Mouse (Mus musculus) heart, embryonic 16.5 days (tissue): ENCODE measurements at regions not wholly inside any gene's neighbourhood (a gene's known extent, or its start where the extent isn't known, plus 50 kb on each side); places are given as distances from the start of the nearest gene placed in this dataset.

Source experiments
- ATAC-seq: fragments of 200-750 bp; cut with Nextera tagmentation; replicated peaks from 2 replicates; pipeline ENCODE4 v1.8.0; 2017; ENCODE audit warnings: moderate number of reproducible peaks; ENCODE audit not compliant: insufficient read depth, low FRiP score; ENCODE audit errors: extremely low read depth
- H3K27ac ChIP-seq: fragments of 300-500 bp; sonication (generic); 2 replicates; pipeline ENCODE4 v1.5.1; 2014; ENCODE audit warnings: mild to moderate bottlenecking, low read length, control low read depth, moderate library complexity
- H3K27me3 ChIP-seq: fragments of 300-500 bp; sonication (generic); 2 replicates; pipeline ENCODE4 v1.6.1; 2014; ENCODE audit warnings: low read length, mixed read lengths; ENCODE audit not compliant: control insufficient read depth, insufficient read depth
- H3K36me3 ChIP-seq: fragments of 300-500 bp; sonication (generic); 2 replicates; pipeline ENCODE4 v1.6.1; 2014; ENCODE audit not compliant: control insufficient read depth, insufficient read depth
- H3K4me1 ChIP-seq: fragments of 300-500 bp; sonication (generic); 2 replicates; pipeline ENCODE4 v1.6.1; 2014; ENCODE audit warnings: low read length, mixed read lengths; ENCODE audit not compliant: control insufficient read depth, insufficient read depth
- H3K4me2 ChIP-seq: fragments of 300-500 bp; sonication (generic); 2 replicates; pipeline ENCODE4 v1.6.1; 2014; ENCODE audit warnings: low read depth, mild to moderate bottlenecking, control low read depth, low read length
- H3K4me3 ChIP-seq: fragments of 300-500 bp; sonication (generic); 2 replicates; pipeline ENCODE4 v1.5.1; 2014; ENCODE audit warnings: mild to moderate bottlenecking, control low read depth, low read length
- H3K9ac ChIP-seq: fragments of 300-500 bp; sonication (generic); 2 replicates; pipeline ENCODE4 v1.6.1; 2014; ENCODE audit warnings: low read length, control low read depth
- H3K9me3 ChIP-seq: fragments of 300-500 bp; sonication (generic); replicated peaks from 2 replicates; pipeline ENCODE4 v1.6.1; 2016; ENCODE audit warnings: low read length; ENCODE audit not compliant: control insufficient read depth
- WGBS: fragments of 180-500 bp; shearing (Covaris S2); extraction: QIAGEN DNeasy Blood & Tissue Kit; methylation state at CpG from one replicate; pipeline ENCODE4 v1.1.7; 2014; 5-methylcytosine and 5-hydroxymethylcytosine counted together

DNA sequence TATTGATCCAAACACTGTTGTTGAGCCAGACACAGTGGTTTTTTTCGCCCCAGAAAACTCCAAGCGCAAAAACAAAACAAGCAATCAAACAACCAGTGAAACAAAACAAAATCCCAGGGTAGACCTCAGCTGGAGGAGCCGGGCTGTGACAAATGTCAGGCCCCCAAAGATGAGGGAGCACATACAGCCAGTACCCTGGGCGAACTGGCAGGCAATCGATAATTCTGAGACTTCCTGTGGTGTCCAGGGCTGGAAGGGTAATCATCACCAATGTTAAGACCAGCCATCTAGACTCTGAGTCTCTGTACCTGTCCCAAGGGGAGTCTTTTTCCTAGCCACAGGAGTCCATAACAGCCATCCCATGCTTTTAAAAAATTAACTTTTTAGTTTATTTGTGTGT lies 80.6 kb downstream of the Mtx3 start:
- no peak overlapping the region for H3K4me2 ChIP-seq
- WGBS = 84% methylated on average over 5 of the region's 5 CpGs
- H3K4me3 ChIP-seq = no peak overlapping the region
- no peak overlapping the region for H3K9ac ChIP-seq
- peaks cover 18% of the 10 kb centered on the region for H3K4me1 ChIP-seq
- no peaks in the 10 kb centered on the region for H3K36me3 ChIP-seq
- ATAC-seq = no peak
- H3K27ac ChIP-seq = no peak overlapping the region
- H3K27me3 ChIP-seq = no peaks in the 10 kb centered on the region
- H3K9me3 ChIP-seq = 0 out of 2 replicates have a peak, but pooled peaks cover 6% of the 10 kb centered on the region

DNA sequence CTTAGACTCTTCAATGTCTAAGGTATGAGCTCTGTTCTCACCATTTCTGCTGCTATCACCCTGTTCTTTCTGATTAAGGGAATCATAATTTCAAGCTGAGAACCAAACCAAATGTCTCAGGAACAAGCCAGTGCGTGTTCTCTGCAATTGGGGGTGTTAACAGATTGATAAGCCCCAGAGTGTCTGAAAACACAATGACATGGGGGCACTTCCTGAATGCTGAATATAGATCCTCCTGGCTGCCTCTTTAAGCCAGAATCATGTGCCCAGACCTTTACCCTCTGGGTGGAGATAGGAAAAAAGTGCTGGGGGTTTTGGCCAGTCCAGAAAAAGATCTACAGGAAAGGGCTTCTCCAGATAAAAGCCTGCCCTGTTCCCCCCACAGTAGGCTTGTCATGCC lies 84.0 kb downstream of the Mtx3 start:
- 8% methylated on average over 1 of the region's 1 CpGs for WGBS
- no peak overlapping the region for H3K9ac ChIP-seq
- H3K4me3 ChIP-seq = no peak overlapping the region
- H3K27ac ChIP-seq = peak overlapping the region; percentile 76
- H3K4me1 ChIP-seq = peaks cover 18% of the 10 kb centered on the region
- H3K9me3 ChIP-seq = no peaks in the 10 kb centered on the region
- ATAC-seq = peak; percentile 90
- no peak overlapping the region for H3K4me2 ChIP-seq
- no peaks in the 10 kb centered on the region for H3K36me3 ChIP-seq
- H3K27me3 ChIP-seq = no peaks in the 10 kb centered on the region

DNA sequence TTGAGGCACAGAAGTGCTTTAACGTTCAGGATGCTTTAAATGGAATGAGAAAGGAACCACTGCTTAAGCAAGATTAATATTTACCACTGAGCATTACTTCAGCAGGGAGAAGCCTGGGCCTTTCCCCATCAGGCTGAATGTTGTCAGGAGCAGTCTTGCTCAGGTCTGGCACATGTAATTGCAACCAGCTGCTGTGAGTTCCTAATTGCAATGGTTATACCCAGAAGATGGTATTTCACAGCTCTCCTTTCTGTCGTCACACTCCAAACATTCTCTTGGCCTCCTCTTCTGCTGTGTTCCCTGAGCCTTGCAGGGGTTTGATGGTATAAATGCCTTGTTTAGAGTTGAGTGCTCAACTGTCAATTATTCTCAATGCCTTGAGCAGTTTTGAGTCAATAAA lies 87.1 kb downstream of the Mtx3 start:
- H3K9ac ChIP-seq = no peak overlapping the region

DNA sequence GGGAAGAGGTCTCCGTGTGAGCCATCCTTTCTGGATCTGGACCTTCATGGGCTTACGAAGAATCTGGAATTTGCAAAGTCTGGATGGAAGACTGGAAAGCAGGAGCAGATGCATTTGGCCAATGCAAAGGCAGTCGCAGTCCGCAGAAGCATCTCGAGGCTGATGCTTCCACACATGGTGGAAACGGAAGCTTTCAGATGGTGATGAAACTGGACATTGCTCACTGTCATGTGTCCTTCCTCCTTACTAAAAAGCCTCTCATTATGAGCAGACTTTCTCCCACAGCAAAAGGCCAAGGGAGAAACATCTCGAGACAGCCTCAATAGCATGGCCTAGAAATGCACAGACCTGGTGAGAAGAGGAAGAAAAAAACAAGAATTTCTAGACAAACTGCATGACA lies 94.5 kb downstream of the Mtx3 start:
- H3K36me3 ChIP-seq = no peaks in the 10 kb centered on the region
- 90% methylated on average over 7 of the region's 7 CpGs for WGBS
- no peaks in the 10 kb centered on the region for H3K27me3 ChIP-seq
- H3K9ac ChIP-seq = no peak overlapping the region
- no peaks in the 10 kb centered on the region for H3K4me1 ChIP-seq
- H3K4me2 ChIP-seq = no peak overlapping the region
- no peak for ATAC-seq
- H3K4me3 ChIP-seq = no peak overlapping the region
- H3K27ac ChIP-seq = no peak overlapping the region
- H3K9me3 ChIP-seq = no peaks in the 10 kb centered on the region

More for the DNA sequence above, 87.1 kb downstream of the Mtx3 start:
- Histone ChIP-seq H3K4me2 (no peak overlapping the region), H3K27me3 (no peaks in the 10 kb centered on the region), H3K4me1 (peaks cover 11% of the 10 kb centered on the region), H3K9me3 (no peaks in the 10 kb centered on the region), H3K27ac (no peak overlapping the region), H3K36me3 (no peaks in the 10 kb centered on the region), H3K4me3 (no peak overlapping the region)
- 69% methylated on average over 2 of the region's 2 CpGs for WGBS
- no peak for ATAC-seq

DNA sequence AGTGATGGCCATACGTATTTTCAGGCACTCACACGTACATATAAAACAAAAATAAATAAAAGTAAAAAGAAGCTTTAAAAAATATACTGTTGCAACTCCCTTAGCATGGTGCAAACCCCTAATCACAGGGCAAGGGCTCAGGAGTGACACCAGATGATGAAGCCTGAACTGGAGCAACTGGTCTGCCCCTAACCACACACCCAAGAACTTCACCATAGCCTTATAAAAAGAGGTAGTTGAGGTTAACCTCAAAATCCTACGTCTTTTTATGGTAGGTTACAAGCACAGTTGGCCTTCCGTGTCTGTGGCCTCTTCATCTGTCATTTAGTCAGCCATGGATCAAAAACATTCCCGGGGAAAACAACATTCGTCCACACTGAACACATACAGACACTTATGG lies 96.0 kb downstream of the Mtx3 start:
- ATAC-seq = no peak
- Histone ChIP-seq H3K9ac (no peak overlapping the region), H3K9me3 (no peaks in the 10 kb centered on the region), H3K4me2 (no peak overlapping the region), H3K36me3 (no peaks in the 10 kb centered on the region), H3K27me3 (no peaks in the 10 kb centered on the region), H3K27ac (no peak overlapping the region), H3K4me3 (no peak overlapping the region), H3K4me1 (no peaks in the 10 kb centered on the region)
- 80% methylated on average over 6 of the region's 6 CpGs for WGBS

DNA sequence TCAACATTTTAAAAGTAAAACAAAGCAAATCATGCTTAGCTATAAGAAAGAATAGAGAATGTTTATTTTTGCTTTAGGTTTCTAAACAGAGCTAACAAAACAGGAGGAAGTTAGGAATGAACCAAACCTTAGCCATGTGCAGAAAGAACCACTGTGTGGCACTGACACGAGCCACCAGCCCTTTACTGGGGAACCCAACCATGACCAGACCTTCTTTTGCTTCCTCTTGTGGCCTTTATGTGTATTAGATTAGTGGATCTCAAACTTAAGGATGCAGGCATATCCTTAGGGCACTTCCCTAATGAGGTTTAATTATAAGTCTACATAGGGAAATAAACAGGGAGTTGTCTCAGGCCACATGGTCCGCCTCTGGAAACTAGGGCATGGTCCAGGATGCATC lies 104.0 kb downstream of the Mtx3 start:
- Histone ChIP-seq H3K27ac (no peak overlapping the region), H3K36me3 (no peaks in the 10 kb centered on the region), H3K27me3 (no peaks in the 10 kb centered on the region), H3K9ac (no peak overlapping the region), H3K9me3 (no peaks in the 10 kb centered on the region), H3K4me1 (no peaks in the 10 kb centered on the region), H3K4me3 (no peak overlapping the region), H3K4me2 (no peak overlapping the region)
- ATAC-seq = no peak
- 81% methylated on average over 2 of the region's 2 CpGs for WGBS

DNA sequence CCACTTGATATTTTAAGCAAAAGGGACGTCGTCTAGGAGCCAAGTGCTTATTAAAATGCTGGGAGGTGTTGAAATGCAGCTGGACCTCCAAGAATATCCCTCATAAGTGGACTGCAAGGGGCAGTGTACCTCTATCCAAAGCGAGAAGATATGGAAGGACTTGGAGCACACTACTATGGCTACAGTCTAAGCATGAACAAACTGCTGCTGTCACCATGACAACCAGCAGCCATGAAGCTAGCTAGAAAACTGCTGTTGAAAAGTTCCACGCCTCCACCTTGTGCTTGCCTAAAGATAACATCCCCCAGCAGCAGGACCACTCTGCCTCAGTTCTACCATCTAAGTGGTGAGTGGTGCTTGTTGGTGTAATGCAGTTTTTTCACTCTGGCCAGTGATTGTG lies 115.5 kb downstream of the Mtx3 start:
- H3K36me3 ChIP-seq = no peaks in the 10 kb centered on the region
- peak overlapping the region; percentile 28; the same call in 1 of the 2 replicates for H3K27ac ChIP-seq
- peaks cover 9% of the 10 kb centered on the region for H3K4me1 ChIP-seq
- H3K9ac ChIP-seq = no peak overlapping the region
- peak; percentile 94 for ATAC-seq
- H3K27me3 ChIP-seq = no peaks in the 10 kb centered on the region; the same call in 1 of the 2 replicates
- H3K4me2 ChIP-seq = no peak overlapping the region
- 0 out of 2 replicates have a peak, but pooled peaks cover 3% of the 10 kb centered on the region for H3K9me3 ChIP-seq
- no peak overlapping the region for H3K4me3 ChIP-seq
- 20% methylated on average over 4 of the region's 4 CpGs for WGBS

DNA sequence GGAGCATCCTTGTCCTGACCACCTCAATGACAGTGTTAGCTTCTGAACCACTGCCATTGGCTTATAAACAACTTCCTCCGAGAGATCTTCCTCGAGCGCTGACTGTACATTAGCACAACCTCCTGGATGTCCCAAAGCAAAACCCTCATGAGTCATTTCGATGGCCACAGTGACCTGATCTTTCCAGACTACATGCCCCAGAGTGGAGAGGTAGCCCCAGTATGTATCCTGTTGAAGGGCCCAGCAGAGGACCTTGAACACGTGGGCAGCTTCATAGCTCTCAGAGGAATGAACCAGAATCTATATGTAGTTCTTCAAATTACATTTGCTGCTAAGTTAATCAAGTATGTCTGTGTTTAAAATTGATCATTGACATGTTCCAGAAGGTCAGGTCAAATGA lies 118.1 kb downstream of the Mtx3 start:
- 86% methylated on average over 5 of the region's 5 CpGs for WGBS
- peaks cover 9% of the 10 kb centered on the region for H3K4me1 ChIP-seq
- H3K27me3 ChIP-seq = no peaks in the 10 kb centered on the region; the same call in 1 of the 2 replicates
- ATAC-seq = no peak
- no peaks in the 10 kb centered on the region for H3K9me3 ChIP-seq
- H3K4me2 ChIP-seq = no peak overlapping the region
- no peak overlapping the region for H3K4me3 ChIP-seq
- H3K36me3 ChIP-seq = no peaks in the 10 kb centered on the region
- H3K27ac ChIP-seq = no peak overlapping the region
- H3K9ac ChIP-seq = no peak overlapping the region

DNA sequence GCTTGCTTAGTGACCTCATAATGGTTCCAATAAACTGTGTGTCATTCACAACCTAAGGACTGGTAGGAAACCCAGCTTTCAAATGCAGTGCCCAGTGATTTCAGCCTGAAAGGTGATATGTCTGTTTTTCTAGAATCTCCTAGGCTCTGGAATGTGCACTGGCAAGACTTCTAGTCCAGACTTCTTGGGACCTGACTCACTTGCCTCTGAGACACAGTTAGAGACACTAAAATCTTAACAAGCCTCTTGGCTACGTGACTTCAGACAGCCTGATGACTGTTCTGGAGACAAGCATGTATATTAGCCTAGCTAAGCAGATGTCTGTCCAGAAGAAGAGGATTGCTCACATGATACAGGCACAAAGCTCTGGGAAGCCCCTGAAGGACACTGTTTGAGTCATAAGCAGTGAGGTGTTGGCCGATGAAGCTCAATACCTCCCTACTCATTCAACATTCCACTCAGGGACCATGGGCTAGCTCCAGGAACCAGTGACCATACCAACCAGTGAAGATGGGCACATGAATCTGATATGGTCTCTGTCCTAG lies 118.9 kb downstream of the Mtx3 start:
- H3K36me3 ChIP-seq = no peaks in the 10 kb centered on the region
- H3K9ac ChIP-seq = no peak overlapping the region
- H3K27me3 ChIP-seq = no peaks in the 10 kb centered on the region; the same call in 1 of the 2 replicates
- H3K4me2 ChIP-seq = no peak overlapping the region
- WGBS = 82% methylated on average over 2 of the region's 2 CpGs
- H3K9me3 ChIP-seq = no peaks in the 10 kb centered on the region
- H3K4me3 ChIP-seq = no peak overlapping the region
- no peak overlapping the region for H3K27ac ChIP-seq
- peaks cover 9% of the 10 kb centered on the region for H3K4me1 ChIP-seq
- no peak for ATAC-seq
